Mouse (Mus musculus): ENCODE results near the gene Hist1h2bh. TPM values are rescaled to one million over a fixed set of nuclear protein-coding genes. Genes with fewer than 3 reads are reported as not detected.
"Not testable (repeated sequence)": the region's sequence is repeated elsewhere in the genome, so short reads cannot be mapped to it uniquely, and the experiment has no call there.

The Hist1h2bh gene
- polyA plus RNA-seq, 1 experiment from 2014 or later = not detected

- WGBS = under 1% methylated on average over 19 of the region's 45 CpGs
- H3K27me3 ChIP-seq (replicated peaks; ENCODE audit: insufficient read depth, low read length) = no peaks in the 10 kb centered on the region
- peak within 1 kb of the TSS; percentile 52 for H3K9ac ChIP-seq (replicated peaks; ENCODE audit: low read depth)
- H3K4me3 ChIP-seq (ENCODE audit: low read depth, low read length) = peak within 1 kb of the TSS; percentile 49
- no peak for TF ChIP-seq CTCF (IDR thresholded peaks at IDR 0.05)
- TF ChIP-seq EP300 (IDR thresholded peaks at IDR 0.05) = peak; percentile 46; the same call in 1 of the 2 replicates
- ATAC-seq (peak; percentile 94), DNase-seq (ENCODE audit: low spot score) (peak; percentile 98)
- H3K4me1 ChIP-seq (ENCODE audit: insufficient read depth, low read depth, low read length) = no peaks in the 10 kb centered on the region
- H3K27ac ChIP-seq (ENCODE audit: low read length) = peak within 1 kb of the TSS; percentile 86
- H3K4me2 ChIP-seq (replicated peaks; ENCODE audit: low read depth, low read length) = peak within 1 kb of the TSS; percentile 63
- no peaks in the 10 kb centered on the region for H3K36me3 ChIP-seq (ENCODE audit: insufficient read depth, low read length)
- H3K9me3 ChIP-seq (ENCODE audit: low read length) = no peaks in the 10 kb centered on the region
Observed at GRCm38 (mm10) chr13:23543965-23544786, 984 bp upstream of the Hist1h2bh start, which contains the start of gene Hist1h3f. Gene Hist1h3f (plus strand): TSS chr13:23544052.

DNA sequence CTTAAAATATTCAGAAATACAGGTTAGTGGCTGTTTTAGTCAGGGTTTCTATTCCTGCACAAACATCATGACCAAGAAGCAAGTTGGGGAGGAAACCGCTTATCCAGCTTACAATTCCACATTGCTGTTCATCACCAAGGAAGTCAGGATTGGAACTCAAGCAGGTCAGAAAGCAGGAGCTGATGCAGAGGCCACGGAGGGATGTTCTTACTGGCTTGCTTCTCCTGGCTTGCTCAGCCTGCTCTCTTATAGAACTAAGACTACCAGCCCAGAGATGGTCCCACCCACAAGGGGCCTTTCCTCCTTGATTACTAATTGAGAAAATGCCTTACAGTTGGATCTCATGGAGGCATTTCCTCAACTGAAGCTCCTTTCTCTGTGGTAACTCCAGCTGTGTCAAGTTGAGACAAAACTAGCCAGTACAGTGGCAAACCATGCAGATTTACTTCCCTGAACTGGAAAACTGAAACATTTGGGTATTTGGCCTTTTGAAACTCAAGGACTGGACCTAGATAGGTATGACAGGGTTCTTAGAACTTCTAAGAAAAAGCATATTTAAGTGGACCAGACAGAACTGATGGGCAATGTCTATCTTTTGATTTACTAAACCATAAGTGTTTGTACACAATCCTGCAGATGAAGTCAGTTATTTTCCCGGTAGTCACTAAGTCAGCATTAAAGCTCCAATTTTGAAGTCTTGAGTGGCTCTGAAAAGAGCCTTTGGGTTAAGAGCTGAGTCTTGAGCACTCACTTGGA, 789 bp downstream of the Hist1h2bh start:
- WGBS = 4% methylated on average over 3 of the region's 3 CpGs
- Histone ChIP-seq H3K4me2 (replicated peaks; ENCODE audit: low read depth, low read length) (peak overlapping the region; percentile 63), H3K27ac (ENCODE audit: low read length) (0 out of 2 replicates have a peak overlapping the region, but pooled peaks have one; percentile 15), H3K9ac (replicated peaks; ENCODE audit: low read depth) (peak overlapping the region; percentile 34; the same call in 1 of the 2 replicates), H3K4me3 (ENCODE audit: low read depth, low read length) (peak overlapping the region; percentile 49; the same call in 1 of the 2 replicates)
- H3K4me1 ChIP-seq (ENCODE audit: insufficient read depth, low read depth, low read length); H3K9me3 ChIP-seq (ENCODE audit: low read length); DNase-seq (ENCODE audit: low spot score); H3K27me3 ChIP-seq (replicated peaks; ENCODE audit: insufficient read depth, low read length); H3K36me3 ChIP-seq (ENCODE audit: insufficient read depth, low read length); ATAC-seq: not testable (repeated sequence)

GRCm38 (mm10) chr13:23541497-23541896, 1.7 kb downstream of the Hist1h2bh start:
- Histone ChIP-seq H3K4me3 (ENCODE audit: low read depth, low read length) (no peak overlapping the region), H3K36me3 (ENCODE audit: insufficient read depth, low read length) (no peaks in the 10 kb centered on the region), H3K27ac (ENCODE audit: low read length) (no peak overlapping the region), H3K9me3 (ENCODE audit: low read length) (no peaks in the 10 kb centered on the region), H3K4me2 (replicated peaks; ENCODE audit: low read depth, low read length) (no peak overlapping the region), H3K9ac (replicated peaks; ENCODE audit: low read depth) (no peak overlapping the region), H3K4me1 (ENCODE audit: insufficient read depth, low read depth, low read length) (no peaks in the 10 kb centered on the region; the same call in 1 of the 2 replicates), H3K27me3 (replicated peaks; ENCODE audit: insufficient read depth, low read length) (no peaks in the 10 kb centered on the region)
- no peak for DNase-seq (ENCODE audit: low spot score)
- TF ChIP-seq EP300 (IDR thresholded peaks at IDR 0.05) (no peak), CTCF (IDR thresholded peaks at IDR 0.05) (no peak)
- no peak for ATAC-seq
- 66% methylated on average over 3 of the region's 3 CpGs for WGBS

GRCm38 (mm10) chr13:23539821-23540220, 3.4 kb downstream of the Hist1h2bh start:
- 57% methylated on average over 1 of the region's 1 CpGs for WGBS

DNA sequence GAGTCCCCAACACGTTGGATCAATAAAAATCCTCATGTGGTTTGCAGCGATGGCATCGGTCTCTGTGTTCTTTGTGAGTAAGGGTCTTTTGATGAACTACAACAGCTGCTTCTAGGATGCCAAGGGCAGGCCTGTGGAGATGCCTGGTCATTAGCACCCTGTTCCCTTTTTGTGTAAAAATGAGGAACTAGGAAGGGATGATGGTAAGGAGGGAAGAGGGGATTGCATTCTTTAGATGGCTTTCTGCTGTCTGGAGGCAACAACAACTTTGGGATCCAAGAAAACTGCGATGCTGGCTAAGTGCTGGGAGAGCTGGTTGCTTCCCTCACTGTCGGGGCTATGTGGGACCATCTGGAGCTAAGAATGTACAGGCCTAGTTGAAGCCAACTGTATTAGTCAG, 4.9 kb downstream of the Hist1h2bh start:
- Histone ChIP-seq H3K27ac (ENCODE audit: low read length) (no peak overlapping the region), H3K4me1 (ENCODE audit: insufficient read depth, low read depth, low read length) (peaks cover 11% of the 10 kb centered on the region; the same call in 1 of the 2 replicates), H3K4me2 (replicated peaks; ENCODE audit: low read depth, low read length) (no peak overlapping the region), H3K27me3 (replicated peaks; ENCODE audit: insufficient read depth, low read length) (no peaks in the 10 kb centered on the region), H3K9ac (replicated peaks; ENCODE audit: low read depth) (no peak overlapping the region), H3K9me3 (ENCODE audit: low read length) (no peaks in the 10 kb centered on the region), H3K36me3 (ENCODE audit: insufficient read depth, low read length) (no peaks in the 10 kb centered on the region), H3K4me3 (ENCODE audit: low read depth, low read length) (no peak overlapping the region)
- no peak for ATAC-seq
- DNase-seq (ENCODE audit: low spot score) = no peak
- WGBS = 72% methylated on average over 5 of the region's 5 CpGs
- TF ChIP-seq CTCF (IDR thresholded peaks at IDR 0.05) (no peak), EP300 (IDR thresholded peaks at IDR 0.05) (no peak)

More at GRCm38 (mm10) chr13:23539821-23540220, 3.4 kb downstream of the Hist1h2bh start:
- H3K4me1 ChIP-seq (ENCODE audit: insufficient read depth, low read depth, low read length); H3K27ac ChIP-seq (ENCODE audit: low read length); H3K4me2 ChIP-seq (replicated peaks; ENCODE audit: low read depth, low read length); DNase-seq (ENCODE audit: low spot score); H3K9ac ChIP-seq (replicated peaks; ENCODE audit: low read depth); H3K4me3 ChIP-seq (ENCODE audit: low read depth, low read length); H3K27me3 ChIP-seq (replicated peaks; ENCODE audit: insufficient read depth, low read length); H3K9me3 ChIP-seq (ENCODE audit: low read length); H3K36me3 ChIP-seq (ENCODE audit: insufficient read depth, low read length); ATAC-seq: not testable (repeated sequence)

DNA sequence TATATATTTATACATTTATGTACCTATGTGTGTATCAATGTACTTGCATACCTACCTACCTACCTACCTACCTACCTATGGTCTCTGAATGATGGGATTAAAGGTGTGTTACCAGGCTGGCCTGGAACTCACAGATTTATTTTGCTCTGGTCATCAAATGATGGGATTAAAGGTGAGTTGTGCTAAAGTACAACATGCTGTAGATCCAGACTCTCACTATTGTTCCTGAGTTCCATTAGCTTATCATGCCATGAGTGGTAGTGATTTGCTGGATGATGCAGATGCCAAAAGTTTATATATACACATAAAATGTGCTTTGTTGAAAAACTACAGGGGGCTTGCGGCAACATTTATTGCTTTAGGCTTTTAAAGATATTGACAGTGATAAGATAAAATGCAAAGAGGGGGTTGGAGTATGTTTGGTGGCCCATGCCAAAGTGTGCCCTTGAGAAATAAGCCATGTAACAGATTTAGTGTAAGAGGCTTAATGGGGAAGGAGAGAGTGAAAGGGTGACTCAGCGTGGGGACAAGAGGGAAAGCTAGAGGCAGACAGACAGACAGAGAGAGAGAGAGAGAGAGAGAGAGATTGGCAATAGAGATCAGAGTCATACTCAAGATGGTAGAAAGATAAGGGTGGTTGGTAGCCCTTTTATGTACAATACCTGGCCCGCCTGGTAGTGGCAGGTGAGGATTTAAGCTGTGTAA, 6.0 kb downstream of the Hist1h2bh start:
- no peak overlapping the region for H3K4me2 ChIP-seq (replicated peaks; ENCODE audit: low read depth, low read length)
- H3K27ac ChIP-seq (ENCODE audit: low read length) = no peak overlapping the region

More for the DNA sequence above, 6.0 kb downstream of the Hist1h2bh start:
- no peaks in the 10 kb centered on the region for H3K36me3 ChIP-seq (ENCODE audit: insufficient read depth, low read length)
- H3K9me3 ChIP-seq (ENCODE audit: low read length) = no peaks in the 10 kb centered on the region
- ATAC-seq = no peak
- no peak for TF ChIP-seq EP300 (IDR thresholded peaks at IDR 0.05)
- no peak for TF ChIP-seq CTCF (IDR thresholded peaks at IDR 0.05)
- 53% methylated on average over 3 of the region's 3 CpGs for WGBS
- no peak for DNase-seq (ENCODE audit: low spot score)
- H3K27me3 ChIP-seq (replicated peaks; ENCODE audit: insufficient read depth, low read length) = no peaks in the 10 kb centered on the region
- H3K4me3 ChIP-seq (ENCODE audit: low read depth, low read length) = no peak overlapping the region
- H3K9ac ChIP-seq (replicated peaks; ENCODE audit: low read depth) = no peak overlapping the region
- peaks cover 18% of the 10 kb centered on the region; the same call in 1 of the 2 replicates for H3K4me1 ChIP-seq (ENCODE audit: insufficient read depth, low read depth, low read length)

Measured in lung, postnatal 0 days (tissue).